Mouse (Mus musculus) C2C12 (cell line): ENCODE results near the gene Gm9508.

Experiments
- CEBPB ChIP-seq: IDR thresholded peaks from one replicate; pipeline ENCODE4 v1.6.1; 2011; ENCODE audit warnings: low read depth, mild to moderate bottlenecking, control low read depth, moderate library complexity
- CTCF ChIP-seq: IDR thresholded peaks from one replicate; pipeline ENCODE4 v1.5.1; 2011; ENCODE audit not compliant: control insufficient read depth, insufficient read depth, insufficient read length
- FOSL1 ChIP-seq: IDR thresholded peaks from one replicate; pipeline ENCODE4 v1.8.0; 2011; ENCODE audit warnings: mild to moderate bottlenecking, low read length; ENCODE audit not compliant: poor library complexity, insufficient read depth, severe bottlenecking
- MAX ChIP-seq: IDR thresholded peaks from one replicate; pipeline ENCODE4 v1.6.1; 2011; ENCODE audit warnings: mild to moderate bottlenecking, control low read depth
- MYOD1 ChIP-seq: IDR thresholded peaks from one replicate; pipeline ENCODE4 v1.6.1; 2011; ENCODE audit warnings: low read depth; ENCODE audit not compliant: control insufficient read depth, insufficient read length
- MYOG ChIP-seq: IDR thresholded peaks from one replicate; pipeline ENCODE4 v1.6.1; 2011; ENCODE audit not compliant: control insufficient read depth, insufficient read length; ENCODE audit errors: extremely low read depth
- USF1 ChIP-seq: IDR thresholded peaks from one replicate; pipeline ENCODE4 v1.6.1; 2011; ENCODE audit warnings: low read depth, mild to moderate bottlenecking, control low read depth, moderate library complexity

DNA sequence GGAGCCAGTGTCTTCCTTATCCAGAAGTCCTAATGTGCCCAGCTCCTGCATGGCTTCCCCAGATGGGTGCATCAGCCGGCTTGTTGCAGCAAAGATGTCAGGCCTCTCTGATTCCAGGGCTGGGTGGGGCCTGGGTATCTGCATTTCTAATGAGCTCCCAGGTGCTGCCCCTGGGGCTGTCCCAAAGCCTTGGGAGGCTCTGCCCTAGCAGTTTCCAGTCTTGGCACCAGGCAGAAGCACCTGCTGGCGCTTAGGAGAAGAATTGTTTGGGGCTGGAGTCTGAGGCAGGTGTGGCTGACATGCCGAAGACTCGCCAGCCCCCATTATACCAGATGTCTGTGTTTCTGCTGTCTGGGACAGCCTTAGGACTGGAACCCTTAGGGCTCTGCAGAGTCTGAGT is 26.3 kb downstream of the Gm9508 start:
- TF ChIP-seq CTCF (no peak), FOSL1 (no peak), MAX (no peak), CEBPB (no peak), MYOD1 (no peak), MYOG (no peak), USF1 (no peak)
